Mouse (Mus musculus) bone marrow macrophage, adult 2 months (primary cell): Measurements from ENCODE around the gene Alpk3. TPM values are rescaled to one million over a fixed set of nuclear protein-coding genes. Genes with fewer than 3 reads are reported as not detected.
"Not testable (repeated sequence)": the region's sequence is repeated elsewhere in the genome, so short reads cannot be mapped to it uniquely, and the experiment has no call there.

Experiments used
- H3K27ac ChIP-seq: 2 replicates; pipeline ENCODE4 v1.5.1; 2012; ENCODE audit warnings: low read depth, low read length; ENCODE audit not compliant: insufficient read depth
- H3K4me1 ChIP-seq: 2 replicates; pipeline ENCODE4 v1.6.1; 2012; ENCODE audit warnings: low read length; ENCODE audit not compliant: control insufficient read depth, insufficient read depth
- H3K4me3 ChIP-seq: 2 replicates; pipeline ENCODE4 v1.5.1; 2012; ENCODE audit warnings: mild to moderate bottlenecking, low read length, moderate library complexity; ENCODE audit not compliant: insufficient read depth
- CTCF ChIP-seq: IDR thresholded peaks from 2 replicates; pipeline ENCODE4 v1.5.1; 2012; ENCODE audit warnings: low read depth, mild to moderate bottlenecking, low read length, moderate library complexity
- POLR2A ChIP-seq: IDR thresholded peaks from 2 replicates; pipeline ENCODE4 v1.6.1; 2012; ENCODE audit warnings: mild to moderate bottlenecking, low read depth, low read length, borderline replicate concordance
- polyA plus RNA-seq: library from polyadenylated mRNA; stranded (reverse); fragments of >200 nt; gene quantifications from 2 replicates; pipeline ENCODE4 v1.2.4, GENCODE M21; 2012; ENCODE audit not compliant: missing spikeins, insufficient read depth, insufficient read length

Alpk3 gene
- polyA plus RNA-seq, 1 experiment = not detected

DNA sequence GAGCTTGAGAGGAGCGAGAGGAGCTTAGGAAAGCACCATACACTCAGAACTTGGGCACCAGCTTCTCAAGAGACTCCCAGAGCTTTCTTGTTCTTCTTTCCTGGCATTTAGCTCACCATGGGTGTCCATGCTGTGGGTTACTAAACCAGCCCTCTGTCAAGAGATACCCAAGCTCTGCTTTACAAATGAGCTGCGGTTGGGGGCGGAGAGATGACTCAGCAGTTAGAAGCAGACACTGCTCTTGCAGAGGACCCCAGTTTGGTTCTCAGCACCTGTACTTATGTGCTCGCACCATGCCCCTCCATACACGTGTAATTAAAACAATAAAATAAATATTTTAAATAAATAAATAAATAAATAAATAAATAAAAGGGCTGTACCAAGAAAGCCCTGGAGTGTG lies 79.9 kb downstream of the Alpk3 start:
- Histone ChIP-seq H3K4me3 (no peak overlapping the region), H3K4me1 (peaks cover 11% of the 10 kb centered on the region), H3K27ac (no peak overlapping the region)
- TF ChIP-seq CTCF (no peak), POLR2A (no peak)

DNA sequence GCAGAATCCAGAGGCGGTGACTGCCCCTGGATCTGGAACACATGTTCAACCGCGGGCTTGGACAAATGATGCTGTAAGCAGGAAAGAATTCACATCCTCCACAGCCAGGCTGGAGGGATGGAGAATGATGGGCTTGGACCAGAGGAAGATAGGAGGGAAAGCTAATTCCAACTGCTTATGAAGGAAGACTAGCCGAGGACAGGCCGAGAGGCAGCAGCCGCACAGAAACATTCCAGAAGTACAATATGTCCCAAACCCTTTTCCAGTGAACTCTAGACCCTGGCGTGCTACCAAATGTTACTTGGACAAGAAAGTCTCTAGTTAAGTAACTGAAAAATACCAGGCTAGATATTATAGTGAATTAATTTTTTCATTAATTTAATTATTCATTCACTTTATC lies 81.7 kb downstream of the Alpk3 start:
- TF ChIP-seq POLR2A = no peak
- no peak for TF ChIP-seq CTCF
- H3K4me1 ChIP-seq = peaks cover 11% of the 10 kb centered on the region
- H3K27ac ChIP-seq = no peak overlapping the region
- H3K4me3 ChIP-seq = no peak overlapping the region

DNA sequence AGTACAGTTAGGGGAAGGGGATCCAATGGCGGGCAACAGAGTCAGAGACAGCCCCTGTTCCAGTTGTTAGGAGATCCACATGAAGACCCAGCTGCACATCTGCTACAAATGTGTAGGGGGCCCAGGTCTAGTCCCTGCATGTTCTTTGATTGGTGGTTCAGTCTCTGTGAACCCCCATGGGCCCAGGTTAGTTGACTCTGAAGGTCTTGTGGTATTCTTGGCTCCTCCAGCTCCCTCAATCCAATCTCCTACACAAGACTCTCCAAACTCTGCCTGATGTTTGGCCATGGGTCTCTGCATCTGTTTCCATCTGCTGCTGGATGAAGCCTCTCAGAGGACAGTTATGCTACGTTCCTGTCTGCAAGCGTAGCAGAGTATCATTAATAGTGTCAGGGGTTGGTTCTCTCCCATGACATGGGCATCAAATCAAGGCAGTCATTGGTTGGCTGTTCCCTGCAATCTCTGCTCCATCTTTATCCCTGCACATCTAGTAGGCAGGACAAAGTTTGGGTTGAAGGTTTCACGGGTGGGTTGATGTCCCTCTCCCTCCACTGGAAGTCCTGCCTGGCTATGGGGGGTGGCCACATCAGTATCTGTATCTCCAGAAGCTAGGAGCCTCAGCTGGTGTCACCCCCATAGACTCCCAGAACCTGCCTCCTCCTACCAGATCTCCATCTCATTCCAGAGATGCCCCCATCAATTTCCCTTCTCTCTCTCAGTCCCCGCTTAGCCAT lies 82.4 kb downstream of the Alpk3 start:
- H3K4me3 ChIP-seq = no peak overlapping the region
- TF ChIP-seq POLR2A (no peak), CTCF (no peak)
- peaks cover 6% of the 10 kb centered on the region for H3K4me1 ChIP-seq
- no peak overlapping the region for H3K27ac ChIP-seq

DNA sequence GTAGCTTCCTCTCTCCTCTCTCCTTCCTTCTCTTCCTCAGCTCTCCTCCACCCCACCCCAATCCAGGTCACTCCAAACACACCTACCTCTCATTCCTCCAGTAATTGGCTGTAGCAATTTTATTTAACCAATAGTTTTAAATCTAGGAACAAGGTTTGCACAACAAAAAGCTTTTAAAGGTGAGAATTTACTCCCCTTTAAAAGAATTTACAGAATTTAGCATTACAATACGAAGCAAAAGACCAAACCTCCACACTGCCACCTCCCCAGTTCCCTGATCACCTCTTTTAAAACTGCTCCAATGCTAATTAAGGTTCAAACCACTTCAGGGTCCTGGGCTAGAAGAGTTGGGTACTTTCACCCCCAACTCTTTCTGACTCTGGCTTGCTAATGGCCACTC lies 84.1 kb downstream of the Alpk3 start:
- Histone ChIP-seq H3K4me3 (no peak overlapping the region), H3K27ac (no peak overlapping the region), H3K4me1 (no peaks in the 10 kb centered on the region)
- TF ChIP-seq CTCF = no peak
- no peak for TF ChIP-seq POLR2A

DNA sequence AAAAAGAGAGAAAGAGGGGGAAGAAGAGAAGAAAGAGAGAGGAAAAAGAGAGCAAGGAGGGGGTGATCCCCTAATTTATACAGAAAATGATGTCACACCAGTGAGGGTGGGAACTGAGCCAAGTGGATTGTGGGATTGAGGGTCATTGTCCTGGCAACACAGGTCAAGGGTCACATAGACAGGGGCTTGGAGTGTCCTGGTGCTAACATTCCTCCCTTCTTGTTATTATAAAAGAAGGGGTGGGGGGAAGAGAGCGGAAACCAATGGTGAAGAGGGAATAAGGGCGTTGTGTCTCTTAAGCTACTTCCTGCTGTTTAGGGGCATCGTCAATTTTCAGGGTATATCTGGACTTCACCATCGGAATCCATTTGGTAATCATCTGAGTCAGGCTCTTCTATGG lies 85.7 kb downstream of the Alpk3 start:
- not testable (repeated sequence) for H3K4me3 ChIP-seq, H3K4me1 ChIP-seq, H3K27ac ChIP-seq

DNA sequence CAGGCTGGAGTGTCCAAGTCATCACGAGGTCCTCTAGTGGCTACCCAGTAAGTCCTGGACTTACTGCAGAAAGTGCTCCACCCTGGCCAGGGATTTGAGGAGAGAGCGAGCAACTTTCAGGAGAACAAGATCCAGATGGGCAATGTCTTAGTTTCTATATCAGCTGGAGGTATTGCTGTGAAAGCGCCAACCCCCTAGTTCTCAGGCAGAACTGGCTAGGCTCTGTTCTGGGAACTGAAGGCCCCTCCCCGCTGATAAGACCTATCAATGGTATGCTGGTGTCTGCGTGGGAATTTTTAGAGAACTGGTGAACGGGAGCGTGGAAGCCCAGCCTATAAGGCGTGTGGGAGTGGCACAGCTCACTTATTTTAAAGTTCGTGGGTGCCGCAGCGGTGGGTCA lies 92.4 kb downstream of the Alpk3 start:
- H3K27ac ChIP-seq = no peak overlapping the region
- TF ChIP-seq POLR2A (no peak), CTCF (no peak)
- peaks cover under 1% of the 10 kb centered on the region for H3K4me1 ChIP-seq
- no peak overlapping the region for H3K4me3 ChIP-seq

DNA sequence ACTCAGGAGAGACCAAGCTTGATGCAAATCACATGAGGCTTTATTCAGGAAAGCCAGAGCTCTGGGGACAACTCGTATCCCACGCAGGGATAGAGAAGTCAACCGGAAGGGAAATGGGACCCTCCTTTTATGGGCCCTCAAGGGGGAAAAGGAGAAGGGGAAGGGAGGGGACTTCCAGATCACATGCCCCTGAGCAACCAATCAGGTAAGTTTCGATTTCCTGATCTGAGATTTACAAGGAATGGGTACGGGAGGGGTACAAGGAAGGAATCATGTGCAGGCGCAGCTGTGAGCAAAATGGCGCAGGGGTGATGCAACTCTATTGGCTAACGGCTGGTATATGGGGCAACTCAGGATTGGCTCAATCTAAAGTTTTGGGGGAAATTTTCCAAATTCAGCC lies 93.8 kb downstream of the Alpk3 start:
- TF ChIP-seq POLR2A = no peak
- no peak for TF ChIP-seq CTCF
- no peak overlapping the region for H3K27ac ChIP-seq
- peaks cover 3% of the 10 kb centered on the region for H3K4me1 ChIP-seq
- H3K4me3 ChIP-seq = no peak overlapping the region

DNA sequence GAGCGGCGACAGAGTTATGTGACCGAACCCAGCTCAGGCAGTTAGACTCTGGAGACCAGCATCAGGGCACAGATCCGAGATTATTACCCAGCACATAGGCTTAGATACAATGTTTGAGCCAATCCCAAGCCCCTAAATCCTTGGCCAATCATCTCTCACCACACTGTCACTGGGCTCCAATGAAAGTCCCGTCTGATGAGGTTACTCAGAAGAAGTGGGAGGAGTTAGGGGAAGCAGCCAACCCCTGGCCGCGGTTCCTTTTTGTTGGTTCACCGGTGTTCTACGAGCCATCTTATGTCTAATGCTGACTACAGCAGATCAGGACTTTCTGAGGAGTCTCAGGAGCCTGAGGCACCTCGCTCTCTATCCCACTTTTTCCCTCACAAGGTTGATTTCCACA lies 94.9 kb downstream of the Alpk3 start:
- TF ChIP-seq CTCF = no peak
- TF ChIP-seq POLR2A = no peak
- H3K27ac ChIP-seq = no peak overlapping the region
- H3K4me3 ChIP-seq = no peak overlapping the region
- H3K4me1 ChIP-seq = peaks cover 3% of the 10 kb centered on the region

DNA sequence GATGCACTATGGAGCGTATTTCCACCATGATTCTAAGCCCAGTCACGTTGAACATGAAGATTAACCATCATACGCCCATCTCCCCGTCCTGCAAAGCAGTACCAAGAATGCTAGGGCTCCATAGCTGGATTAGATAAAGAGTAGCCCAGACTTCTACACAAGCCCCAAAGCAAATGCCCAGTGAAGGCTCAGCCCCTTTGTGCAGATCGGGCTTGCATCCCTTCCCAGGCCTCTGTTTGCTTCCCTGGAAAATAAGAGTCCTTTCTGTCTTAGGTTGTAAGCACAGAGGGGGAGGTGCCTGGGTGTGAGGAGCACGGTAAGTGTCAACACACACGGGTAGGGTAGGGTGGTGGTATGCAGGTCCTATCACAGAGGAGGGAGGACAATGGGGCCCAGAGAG lies 95.4 kb downstream of the Alpk3 start:
- no peak overlapping the region for H3K27ac ChIP-seq

DNA sequence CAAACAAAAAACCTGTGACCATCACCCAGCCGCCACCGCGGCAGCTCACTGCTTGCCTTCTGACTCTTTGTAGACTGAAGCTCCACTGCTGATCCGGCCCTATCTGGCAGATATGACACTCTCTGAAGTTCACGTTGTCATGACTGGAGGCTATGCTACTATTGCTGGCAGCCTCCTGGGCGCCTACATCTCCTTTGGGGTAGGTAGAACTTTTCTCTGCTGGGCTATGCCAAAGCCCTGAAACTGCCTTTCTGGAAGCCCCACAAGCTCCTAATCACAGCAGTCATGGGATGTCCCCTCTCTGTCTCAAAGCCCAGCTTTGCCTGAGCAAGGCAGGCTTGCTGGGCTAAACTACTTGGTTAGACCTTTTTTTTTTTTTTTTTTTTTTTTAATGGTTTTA lies 95.9 kb downstream of the Alpk3 start:
- no peak for TF ChIP-seq POLR2A
- Histone ChIP-seq H3K4me3 (no peak overlapping the region), H3K4me1 (peaks cover 3% of the 10 kb centered on the region), H3K27ac (no peak overlapping the region)

More for the DNA sequence above, 95.4 kb downstream of the Alpk3 start:
- peaks cover 3% of the 10 kb centered on the region for H3K4me1 ChIP-seq
- TF ChIP-seq POLR2A (no peak), CTCF (no peak)
- H3K4me3 ChIP-seq = no peak overlapping the region

DNA sequence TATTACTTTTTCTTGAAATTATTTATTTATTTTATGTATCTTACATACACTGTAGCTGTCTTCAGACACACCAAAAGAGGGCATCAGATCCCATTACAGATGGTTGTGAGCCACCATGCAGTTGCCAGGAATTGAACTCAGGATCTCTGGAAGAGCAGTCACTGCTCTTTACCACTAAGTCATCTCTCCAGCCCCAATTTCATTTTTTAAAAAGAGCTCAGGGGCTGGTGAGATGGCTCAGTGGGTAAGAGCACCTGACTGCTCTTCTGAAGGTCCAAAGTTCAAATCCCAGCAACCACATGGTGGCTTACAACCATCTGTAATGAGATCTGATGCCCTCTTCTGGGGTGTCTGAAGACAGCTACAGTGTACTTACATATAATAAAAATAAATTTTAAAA lies 96.8 kb downstream of the Alpk3 start:
- H3K4me1 ChIP-seq, H3K27ac ChIP-seq, H3K4me3 ChIP-seq: not testable (repeated sequence)

DNA sequence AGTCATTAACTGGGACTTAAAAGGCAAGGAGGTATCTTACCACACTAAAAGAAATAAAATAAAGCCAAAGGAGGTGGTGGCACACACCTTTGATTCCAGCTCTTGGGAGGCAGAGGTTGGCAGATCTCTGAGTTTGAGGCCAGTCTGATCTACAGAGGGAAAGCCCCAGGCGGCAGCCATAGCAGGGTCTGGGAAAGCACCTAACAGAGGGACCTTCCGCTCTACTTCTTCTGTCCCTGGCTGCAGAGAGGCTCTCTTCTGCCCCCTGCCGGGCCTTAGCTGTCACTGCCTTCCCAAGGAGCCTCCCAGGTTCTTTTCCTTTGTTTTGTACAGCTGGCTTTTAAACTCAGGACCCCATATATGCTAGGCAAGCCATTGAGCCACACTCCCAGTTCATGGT lies 97.6 kb downstream of the Alpk3 start:
- TF ChIP-seq CTCF (peak; percentile 77), POLR2A (no peak)
- no peak overlapping the region for H3K27ac ChIP-seq
- peaks cover 3% of the 10 kb centered on the region for H3K4me1 ChIP-seq
- no peak overlapping the region for H3K4me3 ChIP-seq

Other genes with a start within 250 kb of the Alpk3 start
- gene Iqgap1, start 231.6 kb upstream of the Alpk3 start, polyA plus RNA-seq = 243 and 284 TPM in 2 replicates
- 2.1 and 3.6 TPM in 2 replicates for gene Zscan2, start 196.7 kb upstream of the Alpk3 start, polyA plus RNA-seq
- 9.3 and 10.7 TPM in 2 replicates for gene Wdr73, start 156.3 kb upstream of the Alpk3 start, polyA plus RNA-seq
- gene Nmb, start 152.5 kb upstream of the Alpk3 start, polyA plus RNA-seq = 3.0 and 4.2 TPM in 2 replicates
- 99.2 and 105 TPM in 2 replicates for gene Sec11a, start 109.8 kb upstream of the Alpk3 start, polyA plus RNA-seq
- gene Zfp592, start 63.9 kb upstream of the Alpk3 start, polyA plus RNA-seq = 23.5 and 23.6 TPM in 2 replicates
- not detected in 2 replicates for gene Slc28a1, start 57.2 kb downstream of the Alpk3 start, polyA plus RNA-seq
- 26.5 and 31.7 TPM in 2 replicates for gene Pde8a, start 156.0 kb downstream of the Alpk3 start, polyA plus RNA-seq